Mouse (Mus musculus) right cerebral cortex, postnatal 10 days (tissue): Measurements from ENCODE around the gene Dlg2.

Source experiments
- DNase-seq, 2 experiments: peaks; one replicate each; pipeline ENCODE4 v3.0.0; 2021; ENCODE audit warnings: low spot score in 2 of 2

The Dlg2 gene

GRCm38 (mm10) chr7:91262031-91262951 lies 785.8 kb downstream of the Dlg2 start:
- peak; percentile 63 to 66 for DNase-seq

- peak in 1 of 2 experiments; percentile 36 for DNase-seq
Observed at GRCm38 (mm10) chr7:91262998-91263397, 786.5 kb downstream of the Dlg2 start.

DNA sequence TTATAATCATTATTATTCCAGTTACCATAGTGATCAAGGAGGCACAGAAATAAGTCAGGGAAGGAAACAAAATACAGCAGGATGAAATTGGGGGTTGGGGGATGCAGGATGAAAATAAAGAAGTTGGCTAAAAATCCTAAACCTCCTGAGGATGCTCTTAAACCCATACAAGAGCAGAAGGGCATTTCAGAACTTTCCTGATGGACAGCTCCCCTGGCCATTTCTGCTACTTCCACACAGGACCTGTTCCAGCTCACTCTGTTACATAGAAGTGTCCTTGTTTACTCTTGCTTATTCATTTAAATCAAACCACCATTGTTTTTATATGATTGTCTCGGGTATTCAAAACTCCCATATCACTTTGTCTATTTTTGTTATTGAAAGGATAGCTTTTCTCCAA lies 791.3 kb downstream of the Dlg2 start:
- DNase-seq, result no peak

GRCm38 (mm10) chr7:91284167-91284566 lies 807.7 kb downstream of the Dlg2 start:
- peak; percentile 73 to 79 for DNase-seq

- DNase-seq, result no peak
Observed at GRCm38 (mm10) chr7:91288324-91288723, 811.9 kb downstream of the Dlg2 start.

DNA sequence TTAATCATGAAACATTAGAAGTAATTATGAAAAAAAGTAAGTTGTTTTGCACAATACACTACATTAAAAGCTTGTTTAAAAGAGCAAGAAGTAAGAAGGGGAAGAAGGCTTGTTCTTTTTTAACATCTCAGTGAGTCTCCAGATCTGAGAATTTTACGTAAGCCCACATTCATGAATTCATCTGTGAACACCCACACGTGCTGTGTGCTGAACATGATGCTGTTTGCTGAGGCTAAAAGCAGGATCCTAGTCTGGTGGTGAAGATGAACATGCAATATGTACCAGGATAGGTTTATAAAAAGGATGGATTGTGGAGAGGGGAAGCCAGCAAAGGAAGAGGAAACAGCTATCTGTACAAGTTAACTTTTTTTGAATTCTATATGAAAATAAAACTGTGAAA lies 819.7 kb downstream of the Dlg2 start:
- peak; percentile 35 to 65 for DNase-seq

- no peak for DNase-seq
Observed at GRCm38 (mm10) chr7:91311177-91311576, 834.7 kb downstream of the Dlg2 start.

DNA sequence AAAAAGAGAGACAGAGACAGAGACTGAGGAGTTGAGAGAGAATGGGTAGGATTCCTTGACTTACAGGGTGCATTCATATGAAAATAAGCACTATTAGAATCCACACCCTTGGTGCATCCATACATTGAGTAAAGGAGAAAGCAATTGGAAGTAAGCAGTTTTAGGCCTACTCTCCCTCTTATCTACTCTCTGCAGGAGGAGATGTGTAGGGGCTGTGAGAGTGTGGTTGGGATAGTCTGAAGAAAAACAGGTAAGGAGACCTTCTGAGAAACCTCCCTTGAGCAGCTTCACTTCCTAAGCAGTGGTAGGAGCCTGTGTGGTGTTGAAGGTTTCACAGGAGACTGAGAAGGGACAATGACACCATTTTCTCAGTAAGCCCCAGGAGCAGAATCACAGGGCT lies 868.6 kb downstream of the Dlg2 start:
- DNase-seq, result no peak

DNA sequence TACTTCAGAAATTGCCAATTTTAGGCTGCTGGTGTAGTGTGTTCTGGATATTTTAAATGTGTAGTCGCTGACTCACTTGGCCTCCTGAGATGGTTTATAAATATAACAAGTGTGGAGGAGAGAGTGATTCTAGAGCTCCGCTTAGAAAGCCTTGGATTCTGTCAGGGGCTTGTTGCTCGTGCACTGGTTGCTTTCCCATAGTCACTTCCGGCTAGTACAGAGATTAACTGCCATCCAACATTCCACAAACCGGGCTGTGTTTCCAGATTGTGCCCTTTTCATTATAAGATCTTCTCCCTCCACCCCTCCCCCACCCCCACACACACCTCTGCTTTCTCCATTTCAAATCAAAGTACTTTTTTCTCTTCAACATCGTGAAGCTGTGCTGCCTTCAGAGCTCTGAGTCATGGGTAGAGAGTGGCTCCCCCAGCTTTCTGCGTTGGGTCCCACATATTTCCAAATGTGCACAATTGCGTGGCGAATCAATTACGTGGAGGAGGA lies 893.4 kb downstream of the Dlg2 start:
- DNase-seq, result peak; percentile 30 to 54

DNA sequence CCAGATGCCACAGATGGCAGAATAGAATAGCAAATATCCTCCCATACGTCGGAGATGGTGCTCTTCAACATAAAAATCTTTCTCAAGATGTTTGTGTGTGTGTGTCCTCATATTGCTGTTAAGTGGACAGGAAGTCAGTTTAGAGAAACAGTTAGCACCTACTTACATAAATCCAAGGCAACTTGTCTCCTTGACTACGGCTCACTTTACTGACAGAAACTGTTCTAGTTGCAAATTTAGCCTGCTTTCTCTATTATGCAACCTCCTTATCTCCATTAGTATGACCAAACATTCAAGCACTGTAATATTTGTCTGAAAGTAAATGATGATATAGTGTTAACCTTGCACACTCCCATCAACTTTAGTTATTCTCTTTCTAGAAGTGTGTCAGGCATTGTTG lies 905.8 kb downstream of the Dlg2 start:
- no peak for DNase-seq

DNA sequence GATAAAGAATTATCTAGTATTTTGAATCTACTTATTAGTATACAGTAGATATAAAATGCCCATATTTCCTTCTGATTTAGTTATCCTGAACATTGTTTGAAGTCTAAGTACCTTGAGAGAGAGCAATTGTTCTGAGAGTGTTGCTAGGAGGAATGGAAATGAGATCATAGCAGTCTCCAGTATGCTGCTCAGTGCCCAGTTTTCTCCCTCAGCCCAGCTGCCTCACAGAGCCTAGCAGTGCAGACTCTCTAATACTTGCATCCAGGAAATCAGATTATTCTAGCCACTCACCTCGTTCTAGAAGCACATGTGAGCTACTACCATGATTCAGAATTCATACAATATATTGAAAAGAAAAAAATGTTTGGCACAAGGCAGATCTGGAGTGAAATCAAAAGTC lies 907.4 kb downstream of the Dlg2 start:
- peak; percentile 38 to 49 for DNase-seq

GRCm38 (mm10) chr7:91389272-91389671 lies 912.8 kb downstream of the Dlg2 start:
- peak in 1 of 2 experiments; percentile 38 for DNase-seq

- DNase-seq, result no peak
Observed at GRCm38 (mm10) chr7:91397827-91398226, 921.4 kb downstream of the Dlg2 start.

DNA sequence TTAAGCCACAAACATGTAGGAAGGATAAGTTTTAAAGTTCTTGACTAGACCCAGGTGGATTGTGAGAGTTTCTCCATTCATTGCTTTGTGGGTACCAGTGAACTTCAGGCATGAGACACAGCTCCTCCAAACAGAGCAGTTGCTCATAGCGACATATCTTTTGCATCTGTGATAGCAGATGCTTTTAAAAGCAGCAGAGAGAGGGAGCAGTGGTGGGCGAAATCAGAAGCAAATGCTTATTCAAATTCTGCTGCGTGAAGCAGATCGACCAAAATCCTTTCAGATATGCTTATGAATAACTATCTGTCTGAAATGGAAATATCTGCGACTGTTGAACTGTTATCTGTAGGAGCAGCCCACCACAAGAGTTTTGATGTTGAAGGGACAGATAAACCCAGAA lies 935.6 kb downstream of the Dlg2 start:
- peak; percentile 49 to 67 for DNase-seq

DNA sequence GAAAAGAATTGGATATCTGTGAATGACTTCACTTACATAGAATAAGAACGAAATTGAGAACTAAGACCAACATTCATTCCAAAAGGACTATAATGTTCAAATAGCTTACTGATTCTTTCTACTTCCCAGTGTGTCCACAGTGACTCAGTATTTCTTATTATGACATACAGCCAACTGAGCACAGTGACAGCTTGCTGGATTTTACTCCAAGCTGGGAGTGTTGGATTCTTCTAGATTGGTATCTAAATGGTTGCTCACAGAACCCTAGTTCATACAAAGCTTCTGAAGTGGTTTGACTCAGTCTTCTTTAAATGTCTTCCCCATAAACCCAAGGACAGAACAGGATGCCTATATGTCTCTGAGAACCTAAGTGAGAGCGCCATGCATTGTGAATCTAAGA lies 937.7 kb downstream of the Dlg2 start:
- DNase-seq, result no peak

- peak in 1 of 2 experiments; percentile 40 for DNase-seq
Observed at GRCm38 (mm10) chr7:91414749-91415148, 938.3 kb downstream of the Dlg2 start.

- DNase-seq, result no peak
Observed at GRCm38 (mm10) chr7:91420215-91420614, 943.7 kb downstream of the Dlg2 start.

DNA sequence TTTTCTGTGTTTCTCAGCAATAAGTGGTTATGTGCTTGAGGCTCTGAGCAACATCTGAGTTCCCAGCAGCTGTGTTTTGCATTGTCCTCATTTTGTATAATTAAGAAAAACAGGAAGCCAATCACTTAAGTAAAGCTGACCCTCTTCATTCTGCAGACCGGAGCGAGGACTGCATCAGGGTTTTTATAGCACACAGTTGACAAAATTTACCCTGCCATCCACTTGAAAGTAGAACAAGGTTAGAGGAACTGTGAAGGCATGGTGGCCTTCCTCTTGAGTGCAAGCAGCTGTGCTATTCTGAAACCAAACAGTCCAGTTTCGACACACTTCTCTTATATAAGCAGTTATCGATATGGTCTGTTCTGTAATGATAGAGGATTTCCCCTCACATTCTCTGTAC lies 947.3 kb downstream of the Dlg2 start:
- DNase-seq, result no peak

GRCm38 (mm10) chr7:91429712-91430275 lies 953.3 kb downstream of the Dlg2 start:
- DNase-seq, result no peak

- peak; percentile 77 to 78 for DNase-seq
Observed at GRCm38 (mm10) chr7:91431594-91432240, 955.2 kb downstream of the Dlg2 start.

DNA sequence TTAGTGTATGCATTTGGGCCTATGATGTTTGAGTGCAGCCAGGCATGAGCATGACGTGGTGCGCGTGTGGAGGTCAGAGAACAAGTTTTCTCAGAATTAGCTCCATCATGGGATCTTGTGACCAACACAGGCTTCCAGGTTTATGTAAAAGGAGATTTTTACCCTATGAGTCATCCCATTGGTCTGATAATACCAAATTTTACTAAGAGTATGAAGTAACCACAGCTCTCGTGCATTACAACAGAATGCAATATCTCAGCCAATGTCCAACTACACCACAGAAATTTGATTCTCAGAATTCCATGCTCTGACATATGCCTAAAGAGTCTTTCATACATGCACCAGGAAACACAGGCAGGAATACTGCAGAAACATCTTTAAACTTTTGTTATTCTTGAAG lies 956.1 kb downstream of the Dlg2 start:
- DNase-seq, result no peak

GRCm38 (mm10) chr7:91434739-91435138 lies 958.3 kb downstream of the Dlg2 start:
- DNase-seq, result no peak
